Mouse (Mus musculus): ENCODE data around the gene Rplp2.

DNA sequence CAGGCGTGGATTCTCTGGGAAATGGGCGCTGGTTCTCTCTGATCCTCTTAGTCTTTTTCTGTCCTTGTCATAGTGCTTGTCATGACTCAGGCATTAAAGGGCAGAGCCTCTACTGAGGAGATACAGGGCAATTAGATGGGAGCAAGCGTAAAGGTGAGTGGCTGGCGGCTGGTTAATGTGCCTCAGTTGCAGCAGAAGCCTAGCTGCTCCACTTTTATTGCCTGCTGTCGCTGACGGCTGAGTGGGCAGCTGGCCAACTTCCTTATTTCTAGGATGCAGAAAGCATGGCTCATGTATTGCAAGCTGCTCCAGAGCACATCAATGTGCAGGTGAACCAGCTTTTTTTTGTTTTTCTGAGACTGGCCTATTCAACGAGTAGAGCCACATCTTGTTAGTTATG, 28.2 kb upstream of the Rplp2 start:
- TF ChIP-seq TAL1 (IDR thresholded peaks at IDR 0.05; ENCODE audit: low read length) (no peak), GATA1 (IDR thresholded peaks at IDR 0.05; ENCODE audit: low read length) (no peak)
